Mouse (Mus musculus): ENCODE measurements around the gene Treh. TPM values are rescaled to one million over a fixed set of nuclear protein-coding genes. Genes with fewer than 3 reads are reported as not detected.

Gene Treh
- total RNA-seq, 2 experiments from 2014 or later, result not detected

- DNase-seq (ENCODE audit: low spot score in 2 of 2), result peak; percentile 71 to 78
Observed at GRCm38 (mm10) chr9:44733671-44734523, 60.9 kb downstream of the Treh start.

DNA sequence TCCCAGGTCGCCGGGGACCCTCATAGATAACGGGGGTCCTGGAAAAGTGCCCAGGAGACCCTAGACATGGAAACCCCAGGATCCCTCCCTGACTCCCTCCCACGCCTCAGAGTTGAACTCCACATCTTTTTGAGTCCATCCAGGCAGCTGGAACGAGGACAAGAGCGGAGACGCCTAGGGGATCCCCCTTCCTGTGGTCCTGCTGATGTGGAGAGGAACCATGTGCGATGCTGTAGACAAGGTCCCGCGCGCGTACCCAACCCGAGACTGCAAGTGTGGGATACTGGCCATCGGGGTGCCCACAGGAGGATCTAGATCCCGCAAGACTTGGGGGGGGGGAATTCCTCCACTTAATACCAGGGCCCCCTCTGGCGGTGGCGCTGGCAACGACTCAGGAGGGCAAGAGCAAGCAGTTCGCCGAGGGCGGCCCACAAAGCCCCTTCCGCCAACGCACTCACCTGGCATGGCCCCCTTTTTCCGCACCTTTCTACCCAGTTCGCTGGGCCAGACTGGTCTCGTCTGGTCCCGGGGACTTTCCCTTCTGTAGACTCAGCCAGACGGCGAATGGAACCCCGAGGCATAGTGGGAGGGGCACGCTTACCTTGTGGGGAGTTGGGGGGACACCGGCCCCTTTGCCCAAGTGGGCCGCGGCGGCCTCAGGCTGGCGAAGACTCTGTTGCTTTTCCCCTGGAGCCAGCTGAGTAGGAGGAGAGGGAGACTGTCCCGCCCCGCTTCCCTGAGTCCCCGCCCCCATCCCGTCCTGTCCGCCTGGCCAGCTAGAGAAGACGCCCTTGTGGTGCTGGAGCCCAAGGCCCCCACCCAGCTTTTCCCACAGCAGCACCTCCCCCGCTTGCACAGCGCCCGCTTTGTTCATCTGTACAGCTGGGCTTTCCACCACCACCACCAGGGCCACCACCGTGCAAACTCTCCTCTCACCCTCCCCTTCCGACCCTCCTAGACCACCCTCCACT is 61.8 kb downstream of the Treh start, which contains the start of gene Phldb1:
Phldb1 (minus strand) TSS at position 675 of the 971 bp plus-strand sequence.
- peak; percentile 66 to 86 for DNase-seq (ENCODE audit: low spot score in 2 of 2)

- DNase-seq (ENCODE audit: low spot score in 2 of 2), result no peak
Observed at GRCm38 (mm10) chr9:44735886-44736285, 62.9 kb downstream of the Treh start.

Other genes starting within 250 kb of the Treh start
- gene Foxr1, start 232.1 kb upstream of the Treh start, total RNA-seq (2021), result not detected
- under 1 TPM; 0.69 to 0.91 TPM for gene Upk2, start 218.3 kb upstream of the Treh start, total RNA-seq (2021)
- gene Bcl9l, start 190.4 kb upstream of the Treh start, total RNA-seq (2021), result 100 to 1,000 TPM; 126 to 131 TPM
- under 1 TPM; 0.10 TPM for gene Cxcr5, start 111.4 kb upstream of the Treh start, total RNA-seq (2021)
- 100 to 1,000 TPM in 1 of 2 experiments, 10 to 100 TPM in 1; 99.3 to 101 TPM for gene Ddx6, start 68.3 kb upstream of the Treh start, total RNA-seq (2021)
- gene Phldb1, start 62.0 kb downstream of the Treh start, total RNA-seq (2021), result 100 to 1,000 TPM; 104 to 123 TPM
- gene Arcn1, start 94.6 kb downstream of the Treh start, total RNA-seq (2021), result 100 to 1,000 TPM; 124 to 142 TPM
- gene Ift46, start 94.7 kb downstream of the Treh start, total RNA-seq (2021), result 10 to 100 TPM; 65.9 to 69.5 TPM
- gene Tmem25, start 126.1 kb downstream of the Treh start, total RNA-seq (2021), result 1 to 10 TPM; 8.0 to 9.6 TPM
- 1 to 10 TPM in 1 of 2 experiments, under 1 TPM in 1; 0.86 to 2.2 TPM for gene Ttc36, start 129.8 kb downstream of the Treh start, total RNA-seq (2021)
- gene Kmt2a, start 208.1 kb downstream of the Treh start, total RNA-seq (2021), result 10 to 100 TPM; 27.6 to 31.5 TPM
- 100 to 1,000 TPM; 631 to 643 TPM for gene Atp5l, start 247.5 kb downstream of the Treh start, total RNA-seq (2021)